Mouse (Mus musculus): ENCODE data around the gene Cux2. TPM values are rescaled to one million over a fixed set of nuclear protein-coding genes. Genes with fewer than 3 reads are reported as not detected.

The Cux2 gene
- polyA plus RNA-seq, 1 experiment from 2014 or later, result 10.1 TPM

- no peak overlapping the region for H3K27ac ChIP-seq (ENCODE audit: poor library complexity, severe bottlenecking)
- ATAC-seq (ENCODE audit: insufficient number of reproducible peaks, low FRiP score), result no peak
- no peaks in the 10 kb centered on the region for H3K36me3 ChIP-seq
- H3K27me3 ChIP-seq (replicated peaks), result peaks cover 26% of the 10 kb centered on the region
- H3K9me3 ChIP-seq (replicated peaks), result no peaks in the 10 kb centered on the region
- H3K4me2 ChIP-seq, result no peak overlapping the region
- no peak overlapping the region for H3K4me3 ChIP-seq
- H3K9ac ChIP-seq, result no peak overlapping the region
- 75% methylated on average over 11 of the region's 11 CpGs for WGBS
- peaks cover 28% of the 10 kb centered on the region for H3K4me1 ChIP-seq (replicated peaks)
Measured at GRCm38 (mm10) chr5:122043567-122043966, 6.3 kb downstream of the Cux2 start.

DNA sequence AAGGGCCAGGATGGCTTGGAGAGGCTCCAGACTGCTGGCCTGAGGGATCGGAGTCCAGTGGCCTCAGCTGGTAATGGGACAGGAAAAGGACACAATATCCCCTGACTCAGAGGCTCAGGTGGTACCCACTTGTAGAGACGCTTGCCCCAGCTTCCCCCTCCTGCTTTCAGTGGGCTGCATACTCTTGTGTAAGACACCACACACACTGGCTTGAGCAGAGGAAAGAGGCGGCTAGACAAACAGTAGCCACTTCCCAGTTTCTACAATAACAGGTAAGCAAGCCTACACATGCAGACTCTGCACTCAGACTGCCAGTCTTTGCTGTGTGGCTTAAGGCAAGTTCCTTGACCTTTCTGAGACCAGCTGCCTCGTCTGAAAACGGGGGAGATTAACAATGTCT lies 14.6 kb downstream of the Cux2 start:
- peaks cover 17% of the 10 kb centered on the region for H3K9me3 ChIP-seq (replicated peaks)
- H3K27ac ChIP-seq (ENCODE audit: poor library complexity, severe bottlenecking), result no peak overlapping the region
- H3K4me1 ChIP-seq (replicated peaks), result peaks cover 14% of the 10 kb centered on the region
- ATAC-seq (ENCODE audit: insufficient number of reproducible peaks, low FRiP score), result no peak
- H3K4me3 ChIP-seq, result no peak overlapping the region
- H3K36me3 ChIP-seq, result peaks cover 22% of the 10 kb centered on the region
- WGBS, result 80% methylated on average over 5 of the region's 5 CpGs
- no peak overlapping the region for H3K4me2 ChIP-seq
- no peaks in the 10 kb centered on the region for H3K27me3 ChIP-seq (replicated peaks)
- H3K9ac ChIP-seq, result no peak overlapping the region

GRCm38 (mm10) chr5:122033167-122033478 lies 16.8 kb downstream of the Cux2 start:
- ATAC-seq (ENCODE audit: insufficient number of reproducible peaks, low FRiP score), result no peak
- Histone ChIP-seq H3K27ac (ENCODE audit: poor library complexity, severe bottlenecking) (no peak overlapping the region), H3K4me3 (no peak overlapping the region), H3K27me3 (replicated peaks) (no peaks in the 10 kb centered on the region), H3K9ac (no peak overlapping the region), H3K36me3 (peaks cover 22% of the 10 kb centered on the region), H3K4me2 (no peak overlapping the region), H3K4me1 (replicated peaks) (peaks cover 14% of the 10 kb centered on the region), H3K9me3 (replicated peaks) (peaks cover 17% of the 10 kb centered on the region)
- 63% methylated on average over 4 of the region's 4 CpGs for WGBS

DNA sequence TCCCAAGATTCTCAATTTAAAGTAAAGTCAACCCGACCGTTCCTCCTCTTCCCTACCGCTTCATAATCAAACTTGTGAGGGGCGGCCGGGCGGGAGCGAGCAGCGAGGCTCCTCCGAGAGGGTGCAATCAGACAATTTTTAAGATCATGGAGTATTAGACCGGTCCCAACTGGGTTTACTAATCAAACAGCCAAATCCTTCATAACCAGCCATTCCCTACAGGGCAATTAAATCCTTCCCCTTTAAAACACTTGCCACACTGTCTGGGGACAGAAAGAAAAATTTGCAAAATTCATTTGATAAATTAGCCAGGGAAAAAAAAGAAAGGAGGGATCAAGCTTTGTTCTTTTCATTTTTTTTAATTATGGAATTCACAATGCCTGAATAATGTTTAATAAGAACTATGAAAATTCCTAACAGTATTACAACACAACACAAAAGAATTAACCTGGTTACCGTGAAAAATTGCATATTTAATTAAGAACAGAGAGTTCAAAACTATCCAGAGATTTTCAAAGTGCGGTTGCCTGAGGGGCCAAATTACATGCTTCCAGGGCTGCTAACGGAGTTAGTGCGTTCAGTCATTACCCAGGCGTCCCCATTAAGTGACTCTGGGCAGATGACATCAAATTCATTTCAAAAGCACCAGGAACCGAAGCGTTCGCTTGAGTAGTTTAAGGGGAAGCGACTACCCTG lies 17.3 kb downstream of the Cux2 start:
- WGBS, result 74% methylated on average over 19 of the region's 19 CpGs
- Histone ChIP-seq H3K9ac (no peak overlapping the region), H3K36me3 (peaks cover 18% of the 10 kb centered on the region), H3K9me3 (replicated peaks) (peaks cover 14% of the 10 kb centered on the region), H3K4me3 (no peak overlapping the region), H3K27ac (ENCODE audit: poor library complexity, severe bottlenecking) (no peak overlapping the region), H3K4me1 (replicated peaks) (peaks cover 14% of the 10 kb centered on the region), H3K27me3 (replicated peaks) (no peaks in the 10 kb centered on the region), H3K4me2 (no peak overlapping the region)
- ATAC-seq (ENCODE audit: insufficient number of reproducible peaks, low FRiP score), result no peak

DNA sequence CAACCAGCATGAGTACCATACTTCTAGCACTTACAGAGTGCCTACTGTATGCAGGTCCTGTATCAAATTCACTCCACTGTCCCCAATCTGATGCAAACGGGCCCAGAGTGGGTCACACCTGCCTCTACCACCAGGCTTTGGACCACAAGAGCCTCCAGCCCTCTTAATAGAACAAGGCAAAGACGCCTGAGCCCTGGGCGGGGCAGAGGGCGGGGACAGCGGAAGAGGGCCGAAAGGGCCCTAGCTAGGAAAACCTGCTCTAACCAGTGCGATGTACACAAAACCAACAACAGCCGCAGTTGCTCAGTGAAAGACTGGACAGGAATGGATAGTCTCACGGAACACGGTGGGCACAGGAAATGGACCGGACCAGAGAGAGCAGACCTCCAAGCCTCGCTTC lies 18.8 kb downstream of the Cux2 start:
- 62% methylated on average over 12 of the region's 12 CpGs for WGBS
- Histone ChIP-seq H3K4me1 (replicated peaks) (peaks cover 14% of the 10 kb centered on the region), H3K9ac (no peak overlapping the region), H3K9me3 (replicated peaks) (peaks cover 5% of the 10 kb centered on the region), H3K4me3 (no peak overlapping the region), H3K27me3 (replicated peaks) (no peaks in the 10 kb centered on the region), H3K4me2 (no peak overlapping the region), H3K27ac (ENCODE audit: poor library complexity, severe bottlenecking) (no peak overlapping the region), H3K36me3 (peaks cover 5% of the 10 kb centered on the region)
- no peak for ATAC-seq (ENCODE audit: insufficient number of reproducible peaks, low FRiP score)

DNA sequence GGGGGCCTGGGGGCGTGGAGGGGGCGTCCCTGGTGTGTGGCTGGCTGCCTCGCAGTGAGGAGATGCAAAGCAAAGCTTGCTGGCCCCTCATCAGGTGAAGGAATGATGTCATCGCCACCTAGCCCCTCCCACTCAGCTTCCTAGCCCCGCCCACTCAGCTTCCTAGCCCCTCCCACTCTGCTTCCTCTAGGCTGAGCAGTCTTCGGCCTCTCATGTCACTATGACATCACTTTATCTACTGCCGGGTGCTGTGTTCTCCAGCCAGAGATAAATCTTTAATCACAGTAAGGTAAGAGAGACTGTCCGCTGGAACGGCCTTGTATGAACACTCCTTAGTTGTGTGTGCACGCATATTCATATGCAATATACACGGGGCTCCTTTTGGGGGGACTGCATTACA lies 19.3 kb downstream of the Cux2 start:
- H3K9ac ChIP-seq, result no peak overlapping the region
- ATAC-seq (ENCODE audit: insufficient number of reproducible peaks, low FRiP score), result no peak; the same call in 1 of the 2 replicates
- WGBS, result 39% methylated on average over 11 of the region's 11 CpGs

DNA sequence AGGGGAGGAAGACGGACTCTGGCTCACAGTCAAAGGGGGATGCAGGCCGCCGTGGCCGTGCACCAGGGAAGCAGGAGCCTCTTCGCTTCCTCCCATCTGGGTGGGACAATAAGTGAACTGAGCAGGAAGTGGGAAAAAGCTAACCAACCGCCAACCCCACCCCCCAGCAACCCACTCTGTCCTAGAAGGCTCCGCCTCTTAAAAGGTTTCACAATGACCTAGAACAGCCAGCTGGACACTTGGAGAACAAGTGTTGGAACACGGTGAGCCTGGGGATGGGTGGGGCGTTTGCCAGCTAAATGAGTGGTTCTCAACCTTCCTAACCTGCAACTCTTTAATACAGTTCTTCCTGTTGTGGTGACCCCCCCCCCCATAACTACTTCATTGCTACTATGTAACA lies 23.1 kb downstream of the Cux2 start:
- Histone ChIP-seq H3K4me2 (no peak overlapping the region), H3K27ac (ENCODE audit: poor library complexity, severe bottlenecking) (no peak overlapping the region), H3K4me1 (replicated peaks) (peaks cover 13% of the 10 kb centered on the region), H3K9ac (no peak overlapping the region), H3K27me3 (replicated peaks) (no peaks in the 10 kb centered on the region), H3K9me3 (replicated peaks) (peaks cover 8% of the 10 kb centered on the region), H3K4me3 (no peak overlapping the region), H3K36me3 (no peaks in the 10 kb centered on the region)
- ATAC-seq (ENCODE audit: insufficient number of reproducible peaks, low FRiP score), result no peak
- WGBS, result 71% methylated on average over 9 of the region's 9 CpGs

More for the DNA sequence above, 19.3 kb downstream of the Cux2 start:
- Histone ChIP-seq H3K36me3 (no peaks in the 10 kb centered on the region; the same call in 1 of the 2 replicates), H3K27ac (ENCODE audit: poor library complexity, severe bottlenecking) (no peak overlapping the region), H3K4me2 (no peak overlapping the region), H3K4me1 (replicated peaks) (peaks cover 14% of the 10 kb centered on the region), H3K27me3 (replicated peaks) (no peaks in the 10 kb centered on the region), H3K4me3 (no peak overlapping the region), H3K9me3 (replicated peaks) (0 out of 2 replicates have a peak, but pooled peaks cover 3% of the 10 kb centered on the region)

- no peak for ATAC-seq (ENCODE audit: insufficient number of reproducible peaks, low FRiP score)
- 55% methylated on average over 7 of the region's 7 CpGs for WGBS
Measured at GRCm38 (mm10) chr5:122026284-122026683, 23.6 kb downstream of the Cux2 start.

GRCm38 (mm10) chr5:122025117-122025516 lies 24.8 kb downstream of the Cux2 start:
- H3K9ac ChIP-seq, result no peak overlapping the region
- H3K4me2 ChIP-seq, result no peak overlapping the region
- no peak for ATAC-seq (ENCODE audit: insufficient number of reproducible peaks, low FRiP score)
- no peak overlapping the region for H3K4me3 ChIP-seq
- no peaks in the 10 kb centered on the region for H3K27me3 ChIP-seq (replicated peaks)
- no peak overlapping the region for H3K27ac ChIP-seq (ENCODE audit: poor library complexity, severe bottlenecking)
- 88% methylated on average over 11 of the region's 11 CpGs for WGBS
- no peaks in the 10 kb centered on the region for H3K36me3 ChIP-seq
- peaks cover 8% of the 10 kb centered on the region for H3K9me3 ChIP-seq (replicated peaks)
- H3K4me1 ChIP-seq (replicated peaks), result no peaks in the 10 kb centered on the region

More at GRCm38 (mm10) chr5:122026284-122026683, 23.6 kb downstream of the Cux2 start:
- H3K36me3 ChIP-seq, result no peaks in the 10 kb centered on the region
- H3K4me1 ChIP-seq (replicated peaks), result peaks cover 8% of the 10 kb centered on the region
- H3K4me2 ChIP-seq, result no peak overlapping the region
- H3K9ac ChIP-seq, result no peak overlapping the region
- no peak overlapping the region for H3K4me3 ChIP-seq
- no peaks in the 10 kb centered on the region for H3K27me3 ChIP-seq (replicated peaks)
- H3K9me3 ChIP-seq (replicated peaks), result peaks cover 8% of the 10 kb centered on the region
- H3K27ac ChIP-seq (ENCODE audit: poor library complexity, severe bottlenecking), result no peak overlapping the region

DNA sequence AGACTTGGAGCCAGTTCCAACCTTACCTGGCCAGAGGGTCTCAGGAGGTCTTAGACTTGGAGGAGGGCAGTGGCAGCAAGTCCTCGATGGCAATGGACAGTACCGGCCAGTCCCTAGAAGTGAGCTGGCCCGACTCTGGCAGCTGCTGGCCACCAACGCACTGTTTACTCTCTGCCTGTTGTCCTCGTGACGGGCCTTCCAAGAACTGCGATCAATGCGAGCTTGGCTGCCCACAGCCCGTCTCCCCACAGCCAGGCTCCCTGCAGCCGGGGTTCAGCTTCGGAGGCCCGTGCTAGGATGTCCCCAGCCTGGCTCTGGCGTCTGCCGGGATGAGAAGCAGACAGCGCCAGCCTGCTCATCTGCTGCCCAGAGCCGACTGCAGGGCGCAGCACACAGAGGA lies 30.6 kb downstream of the Cux2 start:
- Histone ChIP-seq H3K4me1 (replicated peaks) (no peaks in the 10 kb centered on the region), H3K9ac (no peak overlapping the region), H3K27me3 (replicated peaks) (no peaks in the 10 kb centered on the region), H3K9me3 (replicated peaks) (peaks cover 8% of the 10 kb centered on the region), H3K27ac (ENCODE audit: poor library complexity, severe bottlenecking) (no peak overlapping the region), H3K4me2 (no peak overlapping the region), H3K36me3 (no peaks in the 10 kb centered on the region), H3K4me3 (no peak overlapping the region)
- ATAC-seq (ENCODE audit: insufficient number of reproducible peaks, low FRiP score), result no peak
- WGBS, result 81% methylated on average over 17 of the region's 17 CpGs

GRCm38 (mm10) chr5:122017778-122018177 lies 32.1 kb downstream of the Cux2 start:
- no peak for ATAC-seq (ENCODE audit: insufficient number of reproducible peaks, low FRiP score)
- Histone ChIP-seq H3K27ac (ENCODE audit: poor library complexity, severe bottlenecking) (no peak overlapping the region), H3K36me3 (no peaks in the 10 kb centered on the region), H3K9me3 (replicated peaks) (peaks cover 5% of the 10 kb centered on the region), H3K4me2 (no peak overlapping the region), H3K4me3 (no peak overlapping the region), H3K4me1 (replicated peaks) (no peaks in the 10 kb centered on the region), H3K9ac (no peak overlapping the region), H3K27me3 (replicated peaks) (no peaks in the 10 kb centered on the region)
- WGBS, result 76% methylated on average over 9 of the region's 9 CpGs

DNA sequence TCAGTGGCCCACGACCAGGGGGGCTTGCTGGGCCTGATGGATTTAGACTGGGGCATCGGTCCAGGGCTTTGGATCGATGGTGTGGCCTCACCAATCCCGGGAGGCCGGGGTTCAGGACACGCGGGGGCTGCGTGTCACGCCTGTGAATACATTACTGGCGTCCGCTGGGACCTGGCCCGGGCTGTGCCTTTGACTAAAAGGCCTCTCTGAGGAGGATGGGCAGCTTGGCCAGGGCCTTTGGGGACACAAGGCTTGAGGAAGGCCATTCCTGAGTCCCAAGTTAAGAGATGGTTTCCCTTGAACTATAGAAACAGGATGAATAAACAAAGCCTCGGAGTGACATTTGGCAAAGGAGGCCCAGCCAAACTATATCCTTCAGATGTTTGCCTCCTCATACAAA lies 32.6 kb downstream of the Cux2 start:
- H3K4me1 ChIP-seq (replicated peaks), result no peaks in the 10 kb centered on the region
- no peaks in the 10 kb centered on the region for H3K27me3 ChIP-seq (replicated peaks)
- WGBS, result 83% methylated on average over 13 of the region's 13 CpGs
- no peak overlapping the region for H3K4me3 ChIP-seq
- H3K4me2 ChIP-seq, result no peak overlapping the region
- peaks cover 2% of the 10 kb centered on the region; the same call in 1 of the 2 replicates for H3K9me3 ChIP-seq (replicated peaks)
- no peak for ATAC-seq (ENCODE audit: insufficient number of reproducible peaks, low FRiP score)
- no peak overlapping the region for H3K27ac ChIP-seq (ENCODE audit: poor library complexity, severe bottlenecking)
- H3K36me3 ChIP-seq, result no peaks in the 10 kb centered on the region
- H3K9ac ChIP-seq, result no peak overlapping the region

Measured in heart, embryonic 12.5 days (tissue).